Mouse (Mus musculus): Measurements from ENCODE around the gene Cdc7.

The Cdc7 gene

DNA sequence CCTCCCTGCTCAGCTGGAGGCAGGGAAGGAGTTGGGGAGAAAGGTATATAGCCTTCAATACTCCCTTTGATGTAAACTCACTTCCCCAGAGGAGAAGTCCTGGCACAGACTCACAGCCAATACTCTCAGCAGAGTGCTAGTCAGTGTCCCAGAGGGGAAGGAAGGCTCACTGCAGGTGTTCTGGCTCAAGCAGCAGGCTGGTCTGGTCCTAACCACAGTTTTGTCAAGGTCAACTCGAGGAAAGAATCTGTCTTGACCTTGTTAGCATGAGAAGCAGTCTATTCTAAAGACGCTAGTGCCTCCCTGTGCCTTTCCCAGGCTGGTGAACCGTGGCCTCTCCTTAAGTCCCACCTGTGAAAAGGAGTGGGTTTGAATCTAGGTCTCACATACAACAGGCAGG, 30.6 kb downstream of the Cdc7 start:
- DNase-seq: no peak

DNA sequence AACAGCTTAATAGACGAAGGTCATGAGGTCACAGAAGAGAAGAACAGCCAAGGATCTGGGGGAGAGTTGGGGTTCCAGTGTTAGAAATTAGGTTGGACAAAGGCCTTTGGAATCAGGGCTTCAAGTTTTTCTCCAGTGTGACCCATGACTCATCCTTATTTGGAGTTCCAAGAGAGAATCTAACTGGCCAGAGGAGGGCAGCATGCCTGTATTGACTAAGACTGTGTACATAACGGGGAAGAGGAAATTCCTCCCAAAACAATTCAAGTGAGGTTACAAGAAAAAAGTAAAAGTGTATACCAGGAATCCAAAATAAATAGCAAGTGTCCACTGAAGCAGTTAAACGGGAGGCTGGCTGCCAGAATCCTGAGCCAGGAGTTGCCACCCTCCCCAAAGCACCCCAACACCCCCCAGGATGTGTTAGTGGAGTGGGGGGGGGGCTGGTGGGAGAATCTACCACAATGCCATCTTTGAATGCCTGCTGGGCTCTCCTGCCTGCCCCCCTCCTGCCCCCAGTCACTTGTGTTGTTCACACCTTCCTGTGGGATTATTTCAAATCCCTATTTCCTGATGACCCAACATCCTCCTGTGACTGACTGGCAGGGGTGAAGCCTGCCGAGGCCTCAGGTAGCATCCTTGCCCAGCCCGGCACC, 31.9 kb downstream of the Cdc7 start:
- peak; percentile 75 for DNase-seq

DNA sequence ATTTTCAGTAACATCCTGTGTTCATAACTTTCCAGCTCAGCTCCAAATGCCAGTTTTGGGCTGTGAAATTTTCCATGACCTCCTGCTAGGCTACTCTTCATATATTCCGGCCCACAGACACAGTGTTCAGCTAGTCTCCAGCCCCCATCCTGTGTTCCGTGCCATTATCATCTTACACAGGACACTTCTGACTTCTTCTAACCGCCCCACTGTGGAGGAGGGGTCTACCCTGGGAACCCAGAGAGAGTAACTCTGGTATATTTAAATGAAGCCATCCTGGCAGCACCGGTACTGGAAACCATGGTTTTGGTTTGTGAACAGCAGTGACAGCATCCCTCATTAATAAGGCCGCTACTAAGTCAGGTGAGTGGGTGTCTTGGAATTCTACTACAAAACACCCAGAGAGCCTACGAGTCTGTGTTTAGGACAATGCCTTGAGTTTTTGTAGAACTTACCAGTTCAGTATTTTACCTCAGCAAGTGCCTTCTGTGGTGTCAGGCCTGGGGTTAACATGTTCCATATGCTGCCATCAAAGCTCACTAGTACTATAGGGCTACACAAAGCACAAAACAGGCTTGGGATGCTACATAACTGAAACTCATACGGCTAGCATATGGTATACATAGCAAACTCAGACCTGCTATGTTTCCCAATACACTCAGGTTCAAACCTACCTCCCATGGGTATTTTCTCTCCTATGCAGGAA, 32.6 kb downstream of the Cdc7 start:
- DNase-seq: no peak

DNA sequence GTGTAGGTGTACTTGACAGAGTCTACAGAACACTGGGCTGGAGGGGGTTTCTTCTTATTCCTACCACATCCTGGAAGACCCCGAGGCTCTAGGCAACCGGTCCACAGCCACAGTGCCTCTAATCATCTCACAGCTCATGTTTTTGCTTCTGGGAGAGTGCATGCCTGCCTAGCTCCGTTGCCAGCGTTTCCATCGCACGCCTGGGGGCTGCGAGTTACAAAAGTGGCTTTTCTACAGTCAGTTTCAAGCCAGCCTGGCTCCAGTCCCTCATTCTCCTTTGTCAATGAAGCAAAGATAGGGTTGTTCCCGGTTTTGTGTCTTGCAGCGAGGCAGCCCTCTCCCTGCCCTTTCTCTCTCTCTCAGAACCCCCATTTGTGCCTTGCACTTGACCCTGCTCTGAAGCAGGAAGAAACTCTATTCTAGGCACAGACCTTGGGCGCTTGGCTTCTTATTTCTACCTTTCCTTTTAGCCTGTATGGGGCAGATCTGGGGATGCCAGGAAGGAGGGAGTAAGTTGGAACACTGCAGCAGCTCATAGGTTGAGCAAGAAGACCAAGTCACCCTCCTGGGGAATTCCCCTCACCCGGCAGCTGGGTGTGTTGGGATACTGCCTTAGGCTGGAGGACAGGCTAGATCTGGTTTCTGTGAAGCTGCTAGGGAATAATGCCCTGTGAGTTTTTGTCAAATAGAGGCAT, 37.4 kb downstream of the Cdc7 start:
- peak; percentile 28 for DNase-seq

DNA sequence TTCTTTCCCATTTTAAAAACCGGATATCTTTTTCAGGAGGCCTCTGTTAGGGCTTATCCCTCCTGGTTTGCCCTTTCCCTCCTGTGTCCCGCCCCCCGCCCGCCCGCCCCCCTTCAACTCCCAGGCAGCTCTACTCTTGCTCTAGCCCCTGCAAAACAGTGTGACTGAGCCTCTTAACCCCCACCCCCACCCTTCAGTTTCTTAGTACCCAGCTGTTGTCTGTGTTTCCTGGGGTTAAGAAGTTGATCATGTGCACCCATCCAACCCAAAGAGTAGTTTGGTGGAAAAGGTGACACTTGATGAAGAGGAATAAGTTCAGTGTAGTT, 37.9 kb downstream of the Cdc7 start:
- DNase-seq: no peak

DNA sequence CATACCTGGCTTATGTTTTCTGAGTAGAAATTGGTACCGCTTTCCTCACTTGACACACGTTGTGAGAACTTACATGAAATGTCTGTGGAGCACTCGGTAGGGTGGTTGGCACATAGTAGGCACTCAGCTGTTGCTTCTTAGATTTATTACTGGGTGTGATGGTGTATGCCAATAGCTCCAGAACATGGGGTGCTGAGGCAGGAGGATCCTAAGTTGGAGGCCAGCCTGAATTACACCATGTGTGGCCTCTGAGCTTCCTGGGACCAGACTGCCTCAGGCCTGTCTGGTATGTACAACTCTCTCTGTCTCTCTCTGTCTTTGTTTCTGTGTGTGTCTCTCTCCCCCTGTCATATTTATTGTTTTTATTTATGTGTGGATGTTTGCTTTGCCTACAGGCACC, 45.6 kb downstream of the Cdc7 start:
- no peak for DNase-seq

DNA sequence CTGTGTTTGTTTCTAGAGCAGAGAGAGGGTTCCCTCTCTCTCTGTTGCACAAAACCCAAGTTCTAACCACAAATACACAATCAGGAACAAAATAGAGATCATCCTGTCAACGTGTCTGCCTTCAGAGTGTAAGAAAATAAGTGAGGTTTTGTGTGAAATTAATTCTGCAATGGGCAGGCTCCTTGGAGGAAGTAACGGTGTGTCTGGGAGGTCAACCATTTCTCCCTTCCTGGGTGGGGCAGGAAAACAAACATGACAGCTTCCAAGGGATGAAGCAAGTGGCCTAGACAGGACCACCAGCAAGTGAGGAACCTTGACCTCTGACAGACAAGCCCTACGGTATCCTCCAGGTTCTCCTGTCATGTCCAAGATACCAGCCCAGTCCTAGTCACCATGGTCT, 46.2 kb downstream of the Cdc7 start:
- DNase-seq: no peak

DNA sequence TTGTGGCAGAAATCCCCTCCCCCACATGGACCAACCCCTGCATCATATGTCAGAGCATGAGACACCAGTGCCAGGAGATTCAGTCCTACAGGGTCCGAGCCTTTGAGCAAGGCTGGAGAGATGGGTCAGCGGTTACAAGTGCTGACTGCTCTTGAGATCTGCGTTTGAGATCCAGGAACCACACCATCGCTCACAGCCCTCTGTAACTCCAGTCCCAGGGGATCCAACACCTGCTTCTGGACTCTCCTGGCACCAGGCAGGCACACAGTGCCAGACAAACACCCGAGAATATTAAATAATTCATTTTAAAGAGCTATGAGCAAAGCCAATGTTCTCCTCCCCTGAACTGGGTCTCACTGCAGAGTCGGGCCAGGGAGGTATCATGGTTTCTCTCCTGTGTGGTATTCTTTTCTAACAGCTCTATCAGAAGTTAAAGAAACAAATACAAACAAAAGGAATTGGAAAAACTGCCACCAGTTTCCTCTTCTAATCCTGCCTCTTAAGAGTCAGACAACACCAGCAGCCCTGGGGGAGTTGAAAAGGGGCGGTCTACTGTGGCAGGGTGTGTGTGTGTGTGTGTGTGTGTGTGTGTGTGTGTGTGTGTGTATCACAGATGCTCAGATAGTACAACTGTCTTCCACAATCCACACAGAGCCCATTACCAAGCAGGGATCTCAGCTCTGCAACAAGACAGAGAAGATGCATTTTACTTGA, 47.4 kb downstream of the Cdc7 start:
- DNase-seq: no peak

DNA sequence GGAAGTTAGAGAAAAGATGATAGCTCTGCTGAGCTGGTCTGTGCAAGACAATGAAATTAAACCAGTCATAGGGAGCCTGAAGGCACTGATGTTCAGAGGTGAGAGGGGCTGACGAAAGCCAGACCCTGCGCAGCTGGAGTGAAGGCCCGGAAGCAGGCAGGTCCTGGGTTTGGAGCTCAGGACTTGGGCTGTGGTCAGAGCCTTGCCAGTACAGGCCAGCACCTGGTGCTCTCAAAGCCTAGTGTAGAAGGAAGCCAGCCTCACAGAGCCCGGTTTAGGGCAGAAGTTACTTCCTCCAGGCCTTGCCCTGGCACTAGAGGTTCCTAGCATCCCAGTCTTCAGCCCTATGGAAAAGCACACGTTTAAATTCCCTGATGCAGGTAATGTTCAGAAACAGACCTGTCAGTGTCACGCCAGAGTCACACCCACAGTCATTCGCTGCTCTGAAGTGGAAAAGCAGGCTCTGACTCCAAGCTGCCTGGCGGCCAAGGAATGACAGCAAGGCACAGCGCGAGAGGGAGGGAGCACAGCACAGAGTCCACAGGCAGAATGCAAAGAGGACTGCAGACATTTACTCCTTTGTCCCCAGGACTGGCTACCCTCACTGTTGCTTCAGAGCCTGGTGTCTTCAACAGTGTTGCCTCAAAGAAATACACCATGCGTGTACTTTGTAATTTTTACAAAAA, 48.1 kb downstream of the Cdc7 start:
- no peak for DNase-seq

DNA sequence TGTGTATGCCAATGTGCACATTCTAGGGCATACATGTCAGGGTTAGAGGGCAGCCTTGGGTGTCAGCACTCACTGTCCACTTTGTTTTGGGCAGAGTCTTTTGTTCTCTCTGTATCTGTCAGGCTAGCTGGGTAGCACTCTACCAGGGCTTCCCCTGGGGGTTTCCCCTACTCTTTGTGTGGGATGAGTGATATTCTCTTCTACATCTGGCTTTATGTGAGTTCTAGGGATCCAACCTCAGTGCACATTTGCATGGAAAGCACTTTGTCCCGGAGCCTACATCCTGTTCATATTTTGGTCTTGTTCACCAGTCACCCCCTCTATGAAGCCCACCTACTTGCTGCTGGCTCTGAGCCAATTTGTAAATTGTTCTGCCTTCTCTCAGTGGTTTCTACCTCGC, 49.3 kb downstream of the Cdc7 start:
- DNase-seq: no peak

DNA sequence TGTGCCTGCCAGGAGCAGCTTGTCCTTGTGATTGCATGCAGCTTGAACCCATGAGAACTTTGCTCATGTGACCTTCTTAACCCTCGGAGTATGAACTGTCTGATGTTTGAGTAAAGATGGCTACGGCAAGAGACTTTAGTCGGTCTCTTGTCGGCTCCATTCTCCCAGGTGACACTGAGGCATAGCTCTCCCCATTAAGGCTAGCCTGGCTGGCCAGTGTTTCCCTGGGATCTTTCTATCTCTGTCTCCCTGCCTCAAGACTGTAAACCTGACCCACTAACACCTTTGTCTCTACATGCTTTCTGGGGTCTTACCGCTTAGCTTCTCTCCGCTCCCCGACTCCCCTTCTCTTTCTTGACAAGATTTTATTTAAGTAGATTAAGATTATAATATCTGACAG, 50.0 kb downstream of the Cdc7 start:
- DNase-seq: no peak

DNA sequence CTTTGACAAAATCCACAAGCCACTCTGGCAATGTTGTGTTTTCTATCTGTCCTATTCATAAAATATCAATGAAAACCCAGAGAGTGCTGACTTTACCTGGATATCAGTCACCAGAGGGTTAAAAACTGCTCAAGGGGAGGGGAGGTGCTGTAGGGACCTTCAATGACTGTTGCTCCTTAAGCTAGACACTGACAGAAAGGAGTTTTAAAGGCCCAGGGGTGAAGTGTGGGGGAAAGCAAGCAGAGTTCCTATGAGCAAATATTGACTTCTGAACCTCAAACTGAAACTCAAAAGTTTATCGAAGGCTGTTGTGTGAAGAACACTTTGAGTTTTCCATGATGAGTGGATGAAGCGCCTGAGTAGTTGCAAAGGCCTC, 50.9 kb downstream of the Cdc7 start:
- no peak for DNase-seq

DNA sequence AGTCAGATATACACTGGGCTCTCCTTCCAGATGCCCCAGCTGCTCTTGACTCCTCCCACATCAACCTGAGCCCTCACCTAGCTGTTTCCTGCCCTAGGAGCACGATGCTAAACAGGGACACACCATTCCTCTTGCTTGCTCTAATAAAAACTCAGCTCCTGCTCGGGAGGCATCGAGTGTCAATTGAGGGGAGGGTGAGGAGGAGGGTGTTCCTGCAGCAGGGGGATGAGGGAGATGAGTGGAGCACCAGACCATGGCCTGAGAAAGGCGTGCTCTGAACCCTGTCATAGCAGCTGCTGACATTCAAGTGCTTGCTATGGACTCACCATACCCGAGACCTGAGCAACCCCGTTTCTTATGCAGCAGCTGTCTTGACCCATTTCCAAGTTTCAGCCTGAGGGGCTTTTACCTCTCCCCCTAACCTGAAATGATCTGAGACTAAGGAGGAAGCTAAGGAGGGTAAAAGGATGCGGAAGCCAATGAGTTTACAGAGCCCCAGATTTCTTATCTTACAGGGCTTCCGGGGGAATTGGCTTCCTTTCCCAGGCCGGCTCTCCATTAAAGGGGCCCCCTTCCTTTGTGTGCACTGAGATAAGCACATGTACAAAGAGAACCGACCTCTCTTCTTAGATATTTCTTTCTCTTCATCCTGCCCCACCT, 51.4 kb downstream of the Cdc7 start:
- DNase-seq: no peak

DNA sequence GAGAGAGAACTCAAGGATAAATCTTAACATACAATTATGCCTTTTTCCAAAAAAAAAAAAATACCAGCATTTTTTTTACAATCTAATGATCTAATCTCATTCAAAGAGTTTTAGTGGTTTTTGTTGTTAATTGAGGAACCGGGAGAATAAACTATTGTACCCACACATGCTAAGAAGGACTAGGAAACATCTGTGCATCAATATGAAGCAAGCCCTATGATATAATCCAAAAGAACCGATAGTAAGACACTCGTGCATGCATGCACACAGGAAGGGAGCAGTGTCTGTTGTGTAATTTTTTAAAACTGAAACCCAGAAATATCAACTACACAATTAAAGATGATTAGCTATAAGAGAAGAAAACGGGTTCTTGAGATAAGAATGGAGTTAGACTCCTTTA, 52.4 kb downstream of the Cdc7 start:
- no peak for DNase-seq

DNA sequence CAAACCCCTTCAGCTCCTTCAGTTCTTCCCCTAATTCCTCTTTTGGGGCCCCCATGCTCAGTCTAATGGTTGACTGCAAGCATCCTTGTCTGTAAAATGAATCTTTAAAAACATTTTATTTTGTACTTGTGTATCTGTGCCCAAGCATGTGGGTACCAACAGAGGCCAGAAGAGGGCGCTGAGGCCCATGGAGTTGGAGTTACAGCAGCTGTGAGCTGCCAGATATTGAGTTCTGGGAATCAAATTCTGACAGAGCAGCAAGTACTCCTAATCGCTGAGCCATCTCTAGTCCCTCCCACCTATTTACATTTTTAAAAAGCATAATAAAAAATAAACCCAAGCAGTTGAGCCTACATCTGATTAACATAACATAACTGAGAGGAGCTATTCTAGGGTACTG, 53.4 kb downstream of the Cdc7 start:
- no peak for DNase-seq

DNA sequence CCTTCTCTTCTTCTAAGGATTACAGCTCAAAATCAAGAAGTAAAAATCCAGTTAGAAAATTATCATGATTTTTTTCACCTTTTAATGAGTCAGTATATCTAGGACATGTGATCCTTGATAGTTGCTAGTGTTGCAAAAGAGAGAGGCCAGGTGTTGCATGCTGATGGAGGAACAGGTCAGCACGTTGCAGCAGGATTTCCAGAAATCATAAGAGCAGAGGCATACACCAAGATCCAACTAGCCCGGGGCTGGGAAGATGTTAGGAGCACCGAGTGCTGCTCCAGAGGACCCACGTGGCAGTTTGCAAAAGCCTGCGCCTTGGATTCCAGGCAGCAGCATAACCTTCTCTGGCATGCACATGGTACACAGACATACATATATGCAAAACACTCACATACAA, 54.9 kb downstream of the Cdc7 start:
- DNase-seq: no peak

DNA sequence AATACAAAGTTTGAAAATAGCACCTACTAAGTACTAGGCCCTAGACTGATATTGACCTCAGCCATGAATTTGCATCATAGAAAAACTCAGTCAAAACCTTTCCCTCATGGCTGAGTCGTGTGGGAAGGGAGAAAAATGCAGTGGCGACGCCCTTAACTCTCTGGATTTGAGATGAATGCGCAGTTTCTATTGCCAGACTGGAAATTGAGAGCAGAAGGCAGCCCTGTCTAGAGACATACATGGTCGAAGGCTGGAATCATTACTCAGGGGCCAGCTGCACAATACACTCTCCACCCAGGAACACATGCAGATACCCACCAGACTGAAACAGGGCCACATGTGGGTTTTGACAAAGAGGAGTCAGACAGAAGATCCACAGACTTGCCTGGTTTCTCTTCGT, 55.8 kb downstream of the Cdc7 start:
- no peak for DNase-seq

DNA sequence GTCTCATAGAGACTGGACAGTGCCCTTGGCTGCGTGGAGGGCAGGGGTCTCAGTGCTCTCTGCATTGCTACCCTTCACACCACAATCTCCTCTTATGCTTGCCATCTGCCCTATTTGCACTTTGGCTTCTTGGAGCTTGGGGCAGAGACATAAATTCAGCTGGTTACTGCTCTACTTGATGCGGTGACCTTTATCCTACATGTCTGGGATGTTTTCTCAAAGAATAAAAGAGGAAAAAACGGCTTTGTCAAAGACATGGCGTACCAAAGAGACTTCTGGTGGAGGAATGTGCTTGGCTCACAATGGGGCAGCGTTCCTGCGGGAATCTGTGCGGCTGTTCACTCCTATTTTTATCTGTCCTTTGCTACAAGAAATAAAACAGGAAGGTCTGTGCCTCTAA, 56.2 kb downstream of the Cdc7 start:
- no peak for DNase-seq

DNA sequence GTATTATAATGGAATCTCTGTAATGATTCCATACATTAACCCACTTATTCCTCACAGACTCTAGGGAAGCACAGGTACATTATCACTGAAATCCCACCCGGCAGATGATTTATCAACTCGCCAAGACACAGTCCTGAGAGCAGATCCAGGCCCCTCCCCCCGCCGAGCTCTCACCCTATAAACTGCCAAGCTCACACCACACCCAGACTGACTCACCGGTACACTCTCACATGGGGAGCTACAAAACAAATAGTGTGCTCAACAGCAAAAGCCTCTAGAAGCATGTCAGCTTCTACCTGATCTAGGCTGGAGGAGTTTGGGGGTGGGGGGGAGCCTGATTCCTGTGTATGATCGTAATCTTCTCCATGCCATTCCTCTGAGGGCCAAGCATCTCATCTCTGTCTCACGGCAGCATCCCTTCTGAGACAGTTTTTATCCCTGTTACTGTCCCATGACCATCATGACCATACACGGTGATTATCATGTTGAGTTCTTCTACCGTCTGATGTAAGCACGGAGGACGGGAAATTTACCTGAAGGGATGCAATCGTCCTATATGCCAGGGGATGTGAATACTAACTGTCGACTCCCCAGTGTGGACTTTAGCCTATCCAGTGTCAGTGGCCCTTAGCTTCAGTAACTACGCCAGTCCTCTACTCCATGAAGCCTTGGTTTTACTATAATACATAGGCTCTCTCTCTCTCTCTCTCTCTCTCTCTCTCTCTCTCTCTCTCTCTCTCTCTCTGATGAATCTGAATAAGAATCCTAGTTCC, 57.4 kb downstream of the Cdc7 start:
- no peak for DNase-seq

DNA sequence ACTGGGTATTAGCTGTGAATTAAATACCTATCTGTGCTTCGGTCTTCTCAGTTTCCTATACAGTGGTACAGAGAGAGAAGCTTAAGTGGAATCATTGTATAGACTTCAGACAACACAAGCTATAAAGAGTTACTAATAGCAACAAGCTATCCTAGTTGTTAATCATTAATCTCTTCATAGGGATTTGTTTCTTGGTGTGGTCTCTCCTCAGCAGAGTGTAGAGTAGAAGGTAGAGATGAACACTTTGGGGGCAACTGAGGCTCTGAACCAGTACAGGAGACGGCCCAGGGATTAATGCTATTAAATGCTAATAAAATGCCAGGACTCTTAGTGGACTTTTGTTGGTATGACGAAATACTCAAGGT, 57.9 kb downstream of the Cdc7 start:
- DNase-seq: no peak

DNA sequence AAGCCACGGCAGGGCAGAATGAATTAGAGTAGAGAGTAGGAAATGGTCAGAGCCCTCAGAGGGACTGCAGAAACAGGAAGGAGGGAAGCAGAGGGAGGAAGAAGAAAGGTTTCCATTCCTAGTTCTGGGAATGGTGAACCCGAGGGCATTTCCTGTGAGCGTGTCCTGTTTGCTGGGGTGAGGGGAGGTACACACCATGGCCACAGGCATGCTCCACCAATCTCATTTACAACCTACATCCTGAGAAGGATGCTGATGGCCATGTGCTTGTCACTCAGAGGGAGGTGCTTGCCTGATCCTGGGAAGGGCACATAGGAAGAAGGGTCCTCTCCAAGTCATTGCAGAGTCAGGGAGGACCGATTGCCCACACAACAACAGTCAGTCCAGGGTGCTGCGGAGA, 59.8 kb downstream of the Cdc7 start:
- DNase-seq: no peak

DNA sequence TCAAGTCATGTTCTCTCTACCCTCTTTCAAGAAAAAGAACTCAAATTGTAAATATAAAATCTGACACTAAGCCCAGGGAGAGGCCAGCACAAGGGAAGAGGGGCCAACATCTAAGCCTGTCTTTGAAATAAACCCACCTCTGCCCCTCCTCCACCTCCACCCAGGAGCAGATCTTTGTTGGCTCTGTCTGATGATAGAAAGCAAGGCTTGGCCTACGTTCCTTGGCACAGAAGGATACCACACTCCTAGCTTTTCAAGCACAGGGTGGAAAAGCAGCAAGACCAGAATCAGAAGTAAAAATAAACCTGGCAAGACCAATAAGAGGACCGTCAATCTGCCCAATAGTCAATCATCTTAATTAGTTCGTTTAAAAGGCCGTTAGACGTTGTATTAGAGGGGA, 61.2 kb downstream of the Cdc7 start:
- DNase-seq: no peak
